Mouse (Mus musculus) embryonic facial prominence, embryonic 14.5 days (tissue): ENCODE data around the gene Akr1b10. TPM values are rescaled to one million over a fixed set of nuclear protein-coding genes. Genes with fewer than 3 reads are reported as not detected.
"Not testable (repeated sequence)": the region's sequence is repeated elsewhere in the genome, so short reads cannot be mapped to it uniquely, and the experiment has no call there.

ENCODE experiments used
- ATAC-seq: fragments of 200-750 bp; cut with Nextera tagmentation; 2 replicates; pipeline ENCODE4 v1.8.0; 2017; ENCODE audit warnings: low read depth, moderate number of reproducible peaks, moderate TSS enrichment
- DNase-seq: peaks from one replicate; pipeline ENCODE4 v3.0.0-alpha.2; 2015; ENCODE audit warnings: low spot score
- H3K27ac ChIP-seq: fragments of 300-500 bp; sonication (generic); replicated peaks from 2 replicates; pipeline ENCODE4 v1.5.1; 2014; ENCODE audit warnings: low read depth, mild to moderate bottlenecking, low read length, moderate library complexity
- H3K27me3 ChIP-seq: fragments of 300-500 bp; sonication (generic); replicated peaks from 2 replicates; pipeline ENCODE4 v1.6.1; 2014; ENCODE audit warnings: low read length; ENCODE audit not compliant: control insufficient read depth, insufficient read depth
- H3K36me3 ChIP-seq: fragments of 300-500 bp; sonication (generic); 2 replicates; pipeline ENCODE4 v1.6.1; 2014; ENCODE audit warnings: low read length, mixed read lengths; ENCODE audit not compliant: control insufficient read depth, insufficient read depth
- H3K4me1 ChIP-seq: fragments of 300-500 bp; sonication (generic); 2 replicates; pipeline ENCODE4 v1.6.1; 2014; ENCODE audit warnings: antibody characterized with exemption, low read length; ENCODE audit not compliant: control insufficient read depth, insufficient read depth
- H3K4me2 ChIP-seq: fragments of 300-500 bp; sonication (generic); 2 replicates; pipeline ENCODE4 v1.6.1; 2014; ENCODE audit warnings: low read depth, mild to moderate bottlenecking, low read length, moderate library complexity, mixed read lengths
- H3K4me3 ChIP-seq: fragments of 300-500 bp; sonication (generic); 2 replicates; pipeline ENCODE4 v1.5.1; 2014; ENCODE audit warnings: low read depth, mild to moderate bottlenecking, low read length
- H3K9ac ChIP-seq: fragments of 300-500 bp; sonication (generic); 2 replicates; pipeline ENCODE4 v1.6.1; 2014; ENCODE audit warnings: low read depth, mild to moderate bottlenecking, low read length, moderate library complexity, mixed read lengths
- H3K9me3 ChIP-seq: fragments of 300-500 bp; sonication (generic); 2 replicates; pipeline ENCODE4 v1.6.1; 2016; ENCODE audit warnings: low read length; ENCODE audit not compliant: control insufficient read depth
- WGBS: fragments of 180-500 bp; shearing (Covaris S2); extraction: QIAGEN DNeasy Blood & Tissue Kit; methylation state at CpG from one replicate; pipeline ENCODE4 v1.1.7; 2014; 5-methylcytosine and 5-hydroxymethylcytosine counted together
- polyA plus RNA-seq: library from polyadenylated mRNA; unstranded; fragments of >200 nt; fragmentation: Nextera tagmentation; extraction: Ambion mirVana; gene quantifications from 2 replicates; pipeline ENCODE4 v1.2.1, GENCODE M21; 2014

Akr1b10 gene
- polyA plus RNA-seq, 1 experiment from 2014 or later: 15.9 TPM

- 49% methylated on average over 14 of the region's 14 CpGs for WGBS
- H3K9me3 ChIP-seq: no peaks in the 10 kb centered on the region
- DNase-seq: peak; percentile 84
- peak; percentile 89 for ATAC-seq
- no peaks in the 10 kb centered on the region for H3K27me3 ChIP-seq
- no peak overlapping the region for H3K27ac ChIP-seq
- peaks cover 5% of the 10 kb centered on the region; the same call in 1 of the 2 replicates for H3K4me1 ChIP-seq
- no peak overlapping the region for H3K4me2 ChIP-seq
- H3K36me3 ChIP-seq: no peaks in the 10 kb centered on the region
- H3K4me3 ChIP-seq: no peak overlapping the region
- H3K9ac ChIP-seq: no peak overlapping the region
Measured at GRCm38 (mm10) chr6:34346096-34346898, 37.7 kb upstream of the Akr1b10 start.

- no peak overlapping the region for H3K9ac ChIP-seq
- ATAC-seq (no peak), DNase-seq (no peak)
- H3K27ac ChIP-seq: no peak overlapping the region
- peaks cover 17% of the 10 kb centered on the region for H3K4me1 ChIP-seq
- no peaks in the 10 kb centered on the region for H3K27me3 ChIP-seq
- no peak overlapping the region for H3K4me3 ChIP-seq
- WGBS: 71% methylated on average over 12 of the region's 12 CpGs
- no peaks in the 10 kb centered on the region for H3K36me3 ChIP-seq
- no peaks in the 10 kb centered on the region for H3K9me3 ChIP-seq
- no peak overlapping the region for H3K4me2 ChIP-seq
Measured at GRCm38 (mm10) chr6:34350037-34350699, 33.9 kb upstream of the Akr1b10 start.

GRCm38 (mm10) chr6:34351481-34351880 lies 32.5 kb upstream of the Akr1b10 start:
- not testable (repeated sequence) for DNase-seq, H3K27ac ChIP-seq, H3K9ac ChIP-seq, H3K4me2 ChIP-seq, H3K27me3 ChIP-seq, H3K36me3 ChIP-seq, ATAC-seq, H3K4me3 ChIP-seq, H3K9me3 ChIP-seq
- 42% methylated on average over 10 of the region's 10 CpGs for WGBS
- peaks cover 14% of the 10 kb centered on the region for H3K4me1 ChIP-seq

GRCm38 (mm10) chr6:34352401-34352800 lies 31.6 kb upstream of the Akr1b10 start:
- Histone ChIP-seq H3K9ac (no peak overlapping the region), H3K27ac (no peak overlapping the region), H3K9me3 (no peaks in the 10 kb centered on the region), H3K4me2 (no peak overlapping the region), H3K4me3 (no peak overlapping the region), H3K27me3 (no peaks in the 10 kb centered on the region), H3K4me1 (peaks cover 14% of the 10 kb centered on the region), H3K36me3 (no peaks in the 10 kb centered on the region)
- DNase-seq: no peak
- no peak for ATAC-seq
- 88% methylated on average over 3 of the region's 3 CpGs for WGBS

- H3K36me3 ChIP-seq: no peaks in the 10 kb centered on the region
- no peaks in the 10 kb centered on the region for H3K9me3 ChIP-seq
- peak within 1 kb of the TSS; percentile 23; the same call in 1 of the 2 replicates for H3K27ac ChIP-seq
- no peaks in the 10 kb centered on the region for H3K27me3 ChIP-seq
- peak within 1 kb of the TSS; percentile 28 for H3K4me3 ChIP-seq
- ATAC-seq: peak; percentile 62; the same call in 1 of the 2 replicates
- H3K4me2 ChIP-seq: peak within 1 kb of the TSS; percentile 55
- peak within 1 kb of the TSS; percentile 41; the same call in 1 of the 2 replicates for H3K9ac ChIP-seq
- DNase-seq: peak; percentile 61
- peaks cover 14% of the 10 kb centered on the region for H3K4me1 ChIP-seq
- WGBS: 16% methylated on average over 16 of the region's 16 CpGs
Measured at GRCm38 (mm10) chr6:34353658-34354353, 30.2 kb upstream of the Akr1b10 start, which contains the start of gene Akr1b8. Gene Akr1b8, plus strand, starts transcription at chr6:34354119.

GRCm38 (mm10) chr6:34354354-34355348 lies 29.4 kb upstream of the Akr1b10 start:
- Histone ChIP-seq H3K36me3 (no peaks in the 10 kb centered on the region), H3K4me2 (peak overlapping the region; percentile 55), H3K27ac (peak overlapping the region; percentile 23; the same call in 1 of the 2 replicates), H3K9ac (no peak overlapping the region; the same call in 1 of the 2 replicates), H3K4me3 (peak overlapping the region; percentile 28), H3K4me1 (peaks cover 14% of the 10 kb centered on the region), H3K9me3 (no peaks in the 10 kb centered on the region), H3K27me3 (no peaks in the 10 kb centered on the region)
- DNase-seq: peak; percentile 59
- 64% methylated on average over 8 of the region's 8 CpGs for WGBS
- 0 out of 2 replicates have a peak, but pooled peaks have one; percentile 2 for ATAC-seq

GRCm38 (mm10) chr6:34355349-34355747 lies 28.7 kb upstream of the Akr1b10 start:
- Histone ChIP-seq H3K4me3 (no peak overlapping the region), H3K4me1 (peaks cover 14% of the 10 kb centered on the region), H3K9ac (no peak overlapping the region), H3K27me3 (no peaks in the 10 kb centered on the region), H3K9me3 (no peaks in the 10 kb centered on the region), H3K36me3 (no peaks in the 10 kb centered on the region), H3K27ac (no peak overlapping the region), H3K4me2 (no peak overlapping the region)
- DNase-seq (no peak), ATAC-seq (no peak)
- 69% methylated on average over 6 of the region's 6 CpGs for WGBS
